Mouse (Mus musculus) liver, postnatal 0 days (tissue): ENCODE results near the gene Fndc9.

Experiments
- CTCF ChIP-seq: sonication (generic); IDR thresholded peaks from 2 replicates; pipeline ENCODE4 v1.5.1; 2016; ENCODE audit warnings: antibody characterized with exemption, low read depth
- EP300 ChIP-seq: IDR thresholded peaks from 2 replicates; pipeline ENCODE4 v1.6.1; 2016; ENCODE audit warnings: antibody characterized with exemption, low read depth, mild to moderate bottlenecking

DNA sequence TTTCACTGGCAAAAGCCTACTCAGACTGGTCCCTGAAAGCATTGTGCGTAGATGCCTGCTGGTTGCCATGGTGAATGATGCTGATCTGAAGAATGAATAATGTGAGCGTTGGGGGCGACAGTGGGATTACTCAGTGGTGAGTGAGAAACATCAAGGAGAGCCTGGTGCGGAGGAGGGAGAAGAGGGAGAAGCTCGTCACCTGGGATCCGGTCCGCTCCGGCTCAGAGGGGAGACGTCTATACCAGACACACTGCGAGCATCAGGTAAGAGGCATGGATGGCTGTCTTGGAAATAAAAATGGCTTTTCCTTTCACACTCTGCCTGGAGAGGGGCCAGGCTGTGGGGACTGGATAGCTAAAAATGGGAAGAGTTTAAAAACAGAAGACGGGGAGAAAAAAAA, at the start of gene Fndc9:
- TF ChIP-seq EP300 (no peak), CTCF (no peak)
